Mouse (Mus musculus): ENCODE data around the gene Ccl2. TPM values are rescaled to one million over a fixed set of nuclear protein-coding genes. Genes with fewer than 3 reads are reported as not detected.

Ccl2 gene
- total RNA-seq, 2 experiments from 2014 or later = 0.58 TPM; not detected in 1

DNA sequence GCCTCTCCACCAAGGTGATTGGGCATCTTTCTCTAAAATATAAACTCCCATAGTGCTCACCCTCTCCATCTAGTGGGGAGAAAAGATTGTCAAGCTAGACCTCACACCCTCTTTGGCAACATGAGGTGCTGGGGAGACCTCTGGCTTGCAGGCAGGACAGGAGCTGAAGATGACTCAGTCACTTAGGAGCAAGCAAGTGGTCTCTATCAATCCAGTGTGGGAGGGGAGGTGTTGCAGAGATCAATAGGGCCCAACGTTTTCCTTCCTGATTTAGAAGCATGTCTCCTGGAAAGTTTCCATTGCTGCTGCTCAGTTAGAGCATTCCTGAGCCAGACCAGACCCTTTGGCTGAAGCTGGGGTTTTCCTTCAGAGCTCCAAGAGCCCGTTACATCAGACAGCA is 3.2 kb downstream of the Ccl2 start, which contains the start of gene Gm17268:
TSS of gene Gm17268 (minus strand) at position 28 of the 400 bp plus-strand sequence.
- DNase-seq = no peak

DNA sequence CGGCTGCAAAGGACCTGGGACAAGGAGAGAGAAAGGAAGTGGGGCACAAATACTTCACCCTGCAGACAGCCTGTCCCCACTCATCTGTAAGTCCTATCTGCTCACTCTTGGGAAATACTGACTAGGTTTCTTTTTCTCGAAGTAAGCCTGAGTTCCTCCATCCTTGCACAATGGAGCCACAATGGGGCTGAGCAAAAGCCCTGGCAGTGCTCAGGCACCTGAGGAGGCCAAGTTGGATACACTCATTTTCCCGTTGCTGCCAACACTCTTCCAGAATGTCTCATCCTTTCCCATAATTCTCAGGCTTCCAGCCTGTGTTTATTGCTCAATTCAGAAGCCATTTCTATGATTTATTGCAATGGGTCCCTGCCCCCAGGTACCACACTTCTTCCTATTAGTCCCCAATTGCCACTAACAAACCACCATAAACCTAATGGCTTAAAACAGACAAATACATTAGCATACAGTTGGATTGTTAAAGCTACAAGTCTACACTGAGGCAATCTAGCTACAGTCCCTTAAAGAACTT is 3.8 kb downstream of the Ccl2 start:
- DNase-seq = no peak

DNA sequence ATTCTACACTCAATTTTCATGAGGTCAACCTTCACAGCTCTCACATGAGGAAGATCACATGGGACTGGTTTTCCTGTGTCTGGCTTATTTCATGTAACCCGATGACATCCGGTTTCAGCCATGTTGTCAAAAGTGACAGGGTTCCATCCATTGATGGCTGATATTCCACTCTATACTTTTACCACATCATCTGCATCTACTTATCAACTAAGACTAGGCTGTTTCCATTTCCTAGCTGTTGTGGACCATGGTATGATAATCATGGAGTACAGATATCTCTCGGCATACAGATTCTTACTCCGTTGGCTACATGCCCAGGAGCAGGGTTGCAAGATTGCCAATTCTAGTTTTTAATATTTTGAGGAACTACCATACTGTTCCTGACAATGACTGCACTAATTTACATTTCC is 6.3 kb downstream of the Ccl2 start:
- DNase-seq = no peak

DNA sequence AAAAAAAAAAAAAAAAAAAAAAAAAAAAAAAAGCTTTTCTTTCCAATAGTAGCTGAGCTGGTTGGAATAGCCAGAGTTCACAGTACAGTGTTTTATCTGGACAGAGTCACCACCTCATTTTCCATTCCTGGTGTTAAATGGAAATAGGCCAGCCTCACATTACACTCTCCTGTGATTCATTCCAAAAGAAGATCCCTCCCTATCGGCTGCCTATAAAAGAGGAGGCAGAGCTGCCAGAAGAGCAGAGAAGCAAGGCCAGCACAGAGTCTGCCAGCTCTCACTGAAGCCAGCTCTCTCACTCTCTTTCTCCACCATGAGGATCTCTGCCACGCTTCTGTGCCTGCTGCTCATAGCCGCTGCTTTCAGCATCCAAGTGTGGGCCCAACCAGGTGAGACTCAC is 10.1 kb downstream of the Ccl2 start, which contains the start of gene Ccl7:
TSS of gene Ccl7 (plus strand) at position 242 of the 400 bp plus-strand sequence.
- DNase-seq = no peak

DNA sequence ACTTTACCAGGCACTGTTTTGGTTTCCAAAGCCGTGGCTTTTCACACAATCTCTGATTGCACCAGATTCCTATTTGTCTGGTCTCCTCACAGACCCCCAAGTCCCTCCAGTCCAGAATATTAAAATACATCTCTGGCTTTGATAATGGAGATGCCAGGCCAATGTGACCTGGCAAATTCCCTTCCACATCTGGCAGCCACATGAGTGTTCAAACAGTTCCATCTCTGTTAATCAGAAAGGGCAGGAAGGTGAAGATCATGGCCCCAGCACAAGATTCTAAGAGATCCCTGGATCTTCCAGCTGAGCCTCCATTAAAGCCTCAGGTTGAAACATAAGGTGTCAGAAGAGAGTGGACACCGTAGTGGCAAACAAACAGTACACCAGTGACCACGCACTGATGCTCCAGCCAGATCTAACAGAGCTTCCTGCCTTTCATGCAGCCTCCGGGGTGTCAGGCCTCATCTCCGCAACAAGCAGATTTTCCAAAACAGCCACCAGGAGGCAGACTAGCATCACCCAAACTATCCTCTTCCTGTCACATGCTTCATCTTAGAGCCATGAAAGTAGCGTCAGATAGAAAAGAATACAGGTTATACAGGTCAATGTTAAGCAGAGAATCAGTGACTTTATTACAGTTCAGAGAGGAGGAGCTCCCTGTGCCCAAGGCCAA is 12.5 kb downstream of the Ccl2 start:
- peak in 1 of 2 experiments; percentile 15 for DNase-seq

DNA sequence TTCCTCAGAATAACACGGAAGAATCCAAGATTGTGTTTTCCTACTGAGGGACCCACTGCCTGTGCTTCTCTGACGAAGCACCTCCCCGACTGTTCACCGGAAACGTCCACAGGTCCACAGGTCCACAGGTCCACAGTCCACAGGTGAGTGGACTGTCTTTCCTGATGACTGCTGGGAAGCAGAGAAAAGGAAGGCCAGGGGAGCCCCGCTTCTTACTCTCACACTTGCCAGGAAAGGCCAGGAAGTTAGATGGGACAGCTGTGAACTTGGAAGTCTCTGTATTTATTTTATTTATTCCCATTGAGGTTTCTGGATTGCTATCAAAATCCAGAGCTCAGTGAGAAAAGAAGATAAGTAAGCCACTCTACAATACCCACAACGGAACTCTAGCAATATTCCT is 18.5 kb downstream of the Ccl2 start:
- DNase-seq = no peak

DNA sequence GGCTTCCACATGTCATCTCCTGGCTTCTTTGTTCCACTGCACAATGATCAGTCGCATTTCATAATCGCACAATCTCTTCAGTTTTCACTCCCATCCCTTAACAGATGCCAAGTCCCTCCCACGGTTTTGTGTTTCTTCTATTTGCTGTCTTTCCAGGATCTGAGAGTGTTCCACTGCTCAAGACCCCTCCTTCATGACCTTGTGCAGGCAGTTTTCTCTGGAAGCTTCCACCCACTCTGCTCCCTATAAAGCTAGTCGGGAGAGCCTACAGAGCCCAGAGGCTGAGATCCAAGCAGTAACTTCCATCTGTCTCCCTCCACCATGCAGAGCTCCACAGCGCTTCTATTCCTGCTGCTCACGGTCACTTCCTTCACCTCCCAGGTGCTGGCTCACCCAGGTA is 22.3 kb downstream of the Ccl2 start, which contains the start of gene Ccl11:
TSS of gene Ccl11 (plus strand) at position 178 of the 400 bp plus-strand sequence.
- peak; percentile 8 to 18 for DNase-seq

DNA sequence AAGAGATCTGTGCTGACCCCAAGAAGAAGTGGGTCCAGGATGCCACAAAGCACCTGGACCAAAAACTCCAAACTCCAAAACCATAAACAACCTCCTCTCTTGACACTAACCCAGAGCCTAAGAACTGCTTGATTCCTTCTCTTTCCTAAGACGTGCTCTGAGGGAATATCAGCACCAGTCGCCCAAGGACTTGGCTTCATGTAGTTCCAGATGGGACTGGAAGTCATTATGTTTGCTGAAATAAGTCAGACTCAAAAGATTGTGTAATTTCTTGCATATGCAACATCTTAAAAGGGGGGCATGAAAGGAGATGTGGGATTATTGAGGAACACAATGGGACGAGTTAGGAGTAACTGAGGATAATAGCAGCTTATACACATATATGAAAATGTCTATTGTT is 26.9 kb downstream of the Ccl2 start:
- no peak for DNase-seq

DNA sequence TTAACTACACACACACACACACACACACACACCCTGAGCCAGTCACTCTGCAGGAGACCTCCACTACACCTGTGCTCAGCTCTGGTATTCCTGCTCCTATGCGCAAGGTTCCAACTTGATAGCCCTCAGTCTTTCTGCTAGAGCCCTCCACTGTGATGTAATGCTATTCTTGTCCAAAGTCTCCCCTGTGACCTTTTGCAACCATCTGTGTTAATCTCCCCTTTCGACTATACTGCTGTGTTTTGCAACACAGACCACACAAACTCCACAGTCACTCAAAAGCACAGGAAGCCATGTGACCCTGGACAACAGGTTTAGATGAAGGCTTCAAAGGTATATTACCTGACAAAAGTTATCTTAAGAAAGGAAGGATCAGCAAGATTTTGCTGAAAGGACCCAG is 28.1 kb downstream of the Ccl2 start:
- no peak for DNase-seq

DNA sequence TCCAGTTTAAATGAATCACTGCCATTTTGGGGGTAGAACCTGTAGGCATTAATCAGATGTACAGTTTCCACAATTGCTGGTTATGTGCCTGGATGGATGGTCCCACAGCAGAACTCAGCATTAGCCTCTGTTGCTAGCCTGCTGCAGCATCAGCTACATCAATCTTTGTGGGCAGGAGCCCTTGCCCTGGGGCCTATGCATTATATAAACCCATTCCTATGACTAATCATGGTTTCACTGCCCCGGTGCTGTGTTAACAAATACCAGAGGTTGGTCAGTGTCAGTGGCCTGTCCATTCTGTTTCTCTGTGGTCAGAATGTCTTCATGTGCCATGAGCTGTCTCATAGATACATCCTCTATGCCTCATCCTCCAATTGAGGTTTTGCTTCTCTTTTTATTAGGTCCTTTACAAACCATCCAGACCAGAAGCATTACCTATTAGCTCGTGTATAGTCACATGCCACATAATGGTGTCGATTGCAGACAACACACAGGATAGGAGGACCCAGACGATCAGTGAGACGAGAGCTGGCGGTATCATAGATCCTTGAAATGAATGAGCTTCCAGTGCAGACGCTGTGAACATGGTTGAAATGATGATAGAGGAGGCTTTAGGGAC is 31.7 kb downstream of the Ccl2 start:
- no peak for DNase-seq

DNA sequence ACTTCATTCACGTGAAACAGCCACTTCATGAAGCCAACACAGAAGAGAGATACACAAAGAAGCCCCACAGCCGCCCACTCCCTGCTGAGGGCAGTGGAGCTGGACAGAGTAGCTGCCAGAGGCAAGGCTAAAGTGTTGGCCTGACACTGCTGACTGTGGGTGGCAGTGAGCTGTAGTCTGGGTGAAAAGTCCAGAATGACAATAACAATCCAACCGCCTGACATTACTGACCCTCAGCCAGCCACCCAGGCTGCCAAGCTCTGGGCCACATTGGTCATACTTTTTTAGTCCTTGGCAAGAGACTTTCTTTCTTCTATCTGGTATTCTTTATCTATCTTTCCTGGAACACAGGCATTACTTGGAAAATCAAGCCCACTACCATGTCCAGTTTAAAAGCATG is 35.7 kb downstream of the Ccl2 start:
- no peak for DNase-seq

DNA sequence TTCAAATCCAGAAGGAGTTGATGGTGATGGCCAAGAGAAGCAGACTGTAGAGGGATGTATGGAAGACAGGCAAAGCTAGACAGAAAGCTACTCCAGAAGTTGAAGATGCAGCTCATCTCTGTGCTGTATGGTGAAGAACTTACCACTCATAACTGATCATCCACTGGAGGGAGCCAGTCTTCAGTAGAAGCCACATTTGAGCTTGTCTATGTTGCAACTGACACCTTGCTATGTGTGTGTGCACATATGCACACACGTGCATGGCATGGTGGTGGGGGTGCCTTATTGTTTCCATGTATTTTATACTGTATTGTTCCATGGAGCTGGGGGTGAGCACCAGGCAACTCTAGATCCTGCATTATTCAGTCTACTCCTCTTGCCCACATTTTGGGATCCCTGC is 37.0 kb downstream of the Ccl2 start:
- no peak for DNase-seq

DNA sequence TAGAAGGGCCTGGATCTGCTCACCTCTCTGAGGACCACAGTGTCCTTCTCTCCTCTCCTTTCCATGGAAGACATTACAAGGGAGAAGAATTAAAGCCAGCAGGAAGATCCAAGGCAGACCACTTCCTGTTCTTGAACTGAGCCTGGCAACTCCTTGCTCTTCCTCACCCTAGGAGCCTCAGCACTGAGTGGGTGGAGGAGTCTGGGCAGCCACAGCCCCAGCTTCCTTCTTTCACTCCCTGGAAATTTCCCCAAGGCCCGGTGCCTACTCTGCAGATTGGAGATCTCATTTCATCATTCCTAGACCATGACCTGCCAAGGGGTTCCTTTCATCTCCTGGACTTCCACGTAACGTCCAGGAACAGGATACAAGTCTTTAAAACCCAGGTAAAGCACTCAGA is 37.6 kb downstream of the Ccl2 start:
- no peak for DNase-seq

DNA sequence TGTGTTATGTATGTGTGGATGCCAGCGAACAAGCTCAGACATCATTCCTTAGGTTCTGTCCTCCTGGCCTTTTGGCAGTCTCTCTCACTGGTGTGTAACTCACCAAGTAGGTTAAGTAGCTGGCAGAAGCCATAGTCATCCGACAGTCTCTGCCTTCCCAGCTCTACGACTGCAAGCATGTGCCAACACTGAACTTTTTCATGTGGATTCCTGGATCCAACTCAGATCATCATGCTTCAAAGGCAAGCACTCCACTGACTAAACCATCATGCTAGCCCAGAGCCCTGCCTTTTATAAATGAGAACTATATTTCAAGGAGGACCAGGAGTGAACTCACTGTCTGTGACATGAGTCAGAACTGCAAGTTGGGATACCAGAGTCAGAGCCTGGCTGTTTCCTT is 38.3 kb downstream of the Ccl2 start:
- DNase-seq = no peak

DNA sequence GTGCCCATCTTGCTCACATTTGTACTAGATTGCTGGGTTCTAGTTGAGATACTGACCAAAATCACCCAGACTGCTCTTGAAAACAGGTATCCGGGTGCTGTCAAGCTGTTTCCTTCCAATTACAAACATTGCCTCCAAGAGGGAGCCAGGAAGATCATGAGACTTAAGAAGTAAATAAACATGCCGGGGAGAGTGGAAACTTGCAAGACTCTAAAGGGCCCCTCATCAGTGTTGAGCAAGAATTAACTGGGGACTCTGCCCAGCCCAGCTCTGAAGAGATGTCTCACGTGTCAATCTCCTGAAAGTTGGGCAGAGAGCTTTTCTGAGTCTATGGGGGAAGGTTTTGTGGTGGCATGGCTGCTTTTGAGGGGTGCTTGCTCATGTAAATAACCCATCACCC is 41.7 kb downstream of the Ccl2 start:
- DNase-seq = no peak

DNA sequence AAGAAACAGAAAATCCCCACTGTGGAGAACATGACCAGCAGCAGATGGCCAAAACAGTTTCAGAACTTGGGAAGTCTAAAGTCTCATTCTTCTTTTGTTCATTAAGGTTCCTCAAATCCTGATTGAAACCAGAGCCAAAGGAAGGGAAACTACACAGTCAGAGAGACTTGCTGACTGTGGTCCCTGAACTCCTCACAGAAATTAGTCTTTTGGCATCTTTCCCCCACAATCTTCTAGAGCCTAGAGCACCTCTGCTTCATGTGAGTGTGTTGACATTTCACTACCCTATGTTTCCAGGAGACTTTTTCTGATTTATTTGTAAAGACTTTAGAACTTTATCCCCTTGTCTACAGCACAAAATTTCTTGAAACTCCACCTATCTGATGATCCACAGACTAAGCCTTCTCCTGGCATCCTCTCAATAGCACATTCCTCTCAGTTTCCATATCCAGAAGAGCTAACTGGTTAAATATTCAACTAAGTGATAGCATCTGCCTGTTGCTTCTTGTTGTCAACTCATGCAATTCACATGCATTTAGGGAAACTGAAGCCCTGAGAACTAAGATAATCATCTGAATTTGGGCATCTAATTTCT is 42.9 kb downstream of the Ccl2 start:
- DNase-seq = no peak

DNA sequence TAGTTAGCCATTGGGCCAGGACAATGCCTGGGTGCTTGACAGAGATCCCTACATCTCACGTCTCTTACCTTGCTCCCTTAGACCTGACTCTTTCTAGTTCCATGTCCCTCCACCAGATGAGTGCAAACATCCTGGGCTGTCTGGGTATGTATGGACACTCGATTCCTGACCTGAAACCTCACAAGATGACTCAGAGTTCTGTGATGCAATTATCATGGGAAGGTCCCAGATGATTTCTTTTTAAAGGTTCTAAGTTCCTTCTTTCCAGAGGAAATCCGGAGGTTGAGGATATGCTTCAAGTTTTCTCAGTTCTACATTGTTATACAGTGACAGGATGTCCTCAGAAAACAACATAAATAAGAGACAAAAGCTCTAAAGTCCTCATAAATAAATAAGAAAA is 45.5 kb downstream of the Ccl2 start:
- no peak for DNase-seq

DNA sequence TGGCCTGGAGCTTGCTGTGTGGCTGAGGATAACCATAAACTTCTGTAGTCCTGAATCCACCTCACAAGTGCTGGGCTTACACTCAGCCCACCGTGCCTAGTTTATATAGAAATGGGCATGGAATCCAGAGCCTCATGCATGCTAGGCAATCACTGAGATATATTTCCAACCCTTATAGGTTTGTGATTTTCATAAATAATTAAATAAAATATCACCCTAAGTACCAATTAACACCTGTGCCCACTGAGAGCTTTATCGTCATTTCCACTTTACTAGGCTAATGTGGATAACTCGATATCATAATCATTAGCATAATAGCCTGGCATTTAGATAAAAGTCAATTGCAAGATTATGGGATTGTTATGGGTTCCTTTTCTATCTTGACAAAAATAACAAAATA is 49.0 kb downstream of the Ccl2 start:
- DNase-seq = no peak

Other genes starting within 250 kb of the Ccl2 start
- under 1 TPM; 0.15 to 0.18 TPM for gene 5530401A14Rik, start 174.9 kb upstream of the Ccl2 start, total RNA-seq (2021)
- gene Asic2, start 67.1 kb upstream of the Ccl2 start, total RNA-seq (2021) = 10 to 100 TPM; 54.3 to 55.8 TPM
- not detected for gene Gm17268, start 3.0 kb downstream of the Ccl2 start, total RNA-seq (2021)
- not detected for gene Ccl7, start 10.1 kb downstream of the Ccl2 start, total RNA-seq (2021)
- gene Ccl11, start 22.3 kb downstream of the Ccl2 start, total RNA-seq (2021) = not detected
- gene Ccl12, start 66.3 kb downstream of the Ccl2 start, total RNA-seq (2021) = under 1 TPM in 1 of 2 experiments, not detected in 1; 0.81 TPM
- not detected for gene Ccl8, start 79.6 kb downstream of the Ccl2 start, total RNA-seq (2021)

Measured in layer of hippocampus, postnatal 36 days (tissue).